Mouse (Mus musculus): ENCODE data around the gene Btbd6. TPM values are rescaled to one million over a fixed set of nuclear protein-coding genes. Genes with fewer than 3 reads are reported as not detected.

The Btbd6 gene
- polyA plus RNA-seq, 1 experiment from 2014 or later: 21.9 TPM

- 31% methylated on average over 4 of the region's 4 CpGs for WGBS
- Histone ChIP-seq H3K9ac (no peak overlapping the region), H3K4me2 (no peak overlapping the region), H3K4me3 (replicated peaks) (no peak overlapping the region), H3K27me3 (replicated peaks) (no peaks in the 10 kb centered on the region), H3K4me1 (no peaks in the 10 kb centered on the region; the same call in 1 of the 2 replicates), H3K9me3 (no peaks in the 10 kb centered on the region), H3K27ac (no peak overlapping the region), H3K36me3 (peaks cover 31% of the 10 kb centered on the region)
- no peak for ATAC-seq (ENCODE audit: insufficient read depth, low FRiP score, low read depth)
These were observed 18.0 kb upstream of the Btbd6 start for GRCm38 (mm10) chr12:112958303-112958702.

- no peak for ATAC-seq (ENCODE audit: insufficient read depth, low FRiP score, low read depth)
- H3K36me3 ChIP-seq: peaks cover 40% of the 10 kb centered on the region
- H3K4me2 ChIP-seq: no peak overlapping the region
- no peak overlapping the region for H3K4me3 ChIP-seq (replicated peaks)
- WGBS: 77% methylated on average over 8 of the region's 8 CpGs
- H3K4me1 ChIP-seq: no peaks in the 10 kb centered on the region; the same call in 1 of the 2 replicates
- no peaks in the 10 kb centered on the region for H3K9me3 ChIP-seq
- H3K27me3 ChIP-seq (replicated peaks): no peaks in the 10 kb centered on the region
- H3K9ac ChIP-seq: no peak overlapping the region
- no peak overlapping the region for H3K27ac ChIP-seq
These were observed 16.9 kb upstream of the Btbd6 start for GRCm38 (mm10) chr12:112959421-112959820.

GRCm38 (mm10) chr12:112961428-112961827, 14.9 kb upstream of the Btbd6 start:
- ATAC-seq (ENCODE audit: insufficient read depth, low FRiP score, low read depth): no peak
- Histone ChIP-seq H3K9ac (no peak overlapping the region), H3K4me2 (no peak overlapping the region), H3K27ac (0 out of 2 replicates have a peak overlapping the region, but pooled peaks have one; percentile 14), H3K36me3 (peaks cover 57% of the 10 kb centered on the region), H3K27me3 (replicated peaks) (no peaks in the 10 kb centered on the region), H3K4me1 (no peaks in the 10 kb centered on the region; the same call in 1 of the 2 replicates), H3K4me3 (replicated peaks) (no peak overlapping the region), H3K9me3 (no peaks in the 10 kb centered on the region)
- 78% methylated on average over 7 of the region's 7 CpGs for WGBS

- WGBS: 79% methylated on average over 5 of the region's 5 CpGs
- Histone ChIP-seq H3K27me3 (replicated peaks) (no peaks in the 10 kb centered on the region), H3K27ac (0 out of 2 replicates have a peak overlapping the region, but pooled peaks have one; percentile 14), H3K9me3 (no peaks in the 10 kb centered on the region), H3K4me1 (no peaks in the 10 kb centered on the region; the same call in 1 of the 2 replicates), H3K4me3 (replicated peaks) (no peak overlapping the region), H3K4me2 (no peak overlapping the region), H3K36me3 (peaks cover 57% of the 10 kb centered on the region), H3K9ac (no peak overlapping the region)
- ATAC-seq (ENCODE audit: insufficient read depth, low FRiP score, low read depth): no peak
These were observed 14.4 kb upstream of the Btbd6 start for GRCm38 (mm10) chr12:112961872-112962271.

GRCm38 (mm10) chr12:112965783-112966182, 10.5 kb upstream of the Btbd6 start:
- Histone ChIP-seq H3K9me3 (no peaks in the 10 kb centered on the region), H3K36me3 (peaks cover 81% of the 10 kb centered on the region), H3K27ac (no peak overlapping the region), H3K4me1 (no peaks in the 10 kb centered on the region), H3K27me3 (replicated peaks) (no peaks in the 10 kb centered on the region), H3K4me2 (no peak overlapping the region), H3K4me3 (replicated peaks) (no peak overlapping the region), H3K9ac (no peak overlapping the region)
- 92% methylated on average over 13 of the region's 13 CpGs for WGBS
- no peak for ATAC-seq (ENCODE audit: insufficient read depth, low FRiP score, low read depth)

- H3K27ac ChIP-seq: no peak overlapping the region
These were observed 7.3 kb upstream of the Btbd6 start for GRCm38 (mm10) chr12:112968943-112969342.

DNA sequence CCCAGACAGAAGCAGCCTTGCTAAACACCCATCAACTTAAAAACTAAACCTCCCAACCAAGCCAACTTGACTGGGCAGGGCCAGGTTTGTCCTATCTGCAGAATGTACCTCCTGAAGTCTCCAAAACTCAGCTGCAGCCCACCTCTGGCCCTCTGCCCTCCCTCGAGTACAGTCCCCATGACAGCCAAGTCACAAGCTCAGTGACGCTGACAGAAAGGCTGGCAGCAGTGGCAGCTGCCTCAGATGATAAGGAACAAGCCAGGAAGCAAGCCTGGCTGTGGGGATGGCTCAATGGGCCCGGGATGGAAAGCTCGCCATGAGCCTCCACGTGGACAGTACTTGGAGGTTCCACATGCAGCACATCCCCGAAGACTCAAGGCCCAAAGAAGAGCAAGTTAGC, 6.7 kb upstream of the Btbd6 start:
- Histone ChIP-seq H3K4me1 (no peaks in the 10 kb centered on the region), H3K4me3 (replicated peaks) (no peak overlapping the region), H3K36me3 (peaks cover 77% of the 10 kb centered on the region), H3K9me3 (no peaks in the 10 kb centered on the region), H3K9ac (no peak overlapping the region), H3K27ac (no peak overlapping the region), H3K4me2 (no peak overlapping the region), H3K27me3 (replicated peaks) (no peaks in the 10 kb centered on the region)
- 88% methylated on average over 6 of the region's 6 CpGs for WGBS
- no peak for ATAC-seq (ENCODE audit: insufficient read depth, low FRiP score, low read depth)

More at GRCm38 (mm10) chr12:112968943-112969342, 7.3 kb upstream of the Btbd6 start:
- H3K9ac ChIP-seq: no peak overlapping the region
- WGBS: 69% methylated on average over 8 of the region's 8 CpGs
- H3K4me1 ChIP-seq: no peaks in the 10 kb centered on the region
- ATAC-seq (ENCODE audit: insufficient read depth, low FRiP score, low read depth): no peak
- H3K4me3 ChIP-seq (replicated peaks): no peak overlapping the region
- no peaks in the 10 kb centered on the region for H3K9me3 ChIP-seq
- H3K27me3 ChIP-seq (replicated peaks): no peaks in the 10 kb centered on the region
- H3K36me3 ChIP-seq: peaks cover 81% of the 10 kb centered on the region
- H3K4me2 ChIP-seq: no peak overlapping the region

- Histone ChIP-seq H3K27ac (no peak overlapping the region), H3K4me2 (no peak overlapping the region), H3K4me1 (peaks cover 9% of the 10 kb centered on the region), H3K9me3 (no peaks in the 10 kb centered on the region), H3K36me3 (peaks cover 58% of the 10 kb centered on the region), H3K4me3 (replicated peaks) (no peak overlapping the region), H3K27me3 (replicated peaks) (no peaks in the 10 kb centered on the region), H3K9ac (no peak overlapping the region)
- no peak for ATAC-seq (ENCODE audit: insufficient read depth, low FRiP score, low read depth)
- 87% methylated on average over 9 of the region's 9 CpGs for WGBS
These were observed 1.5 kb upstream of the Btbd6 start for GRCm38 (mm10) chr12:112974736-112975135.

DNA sequence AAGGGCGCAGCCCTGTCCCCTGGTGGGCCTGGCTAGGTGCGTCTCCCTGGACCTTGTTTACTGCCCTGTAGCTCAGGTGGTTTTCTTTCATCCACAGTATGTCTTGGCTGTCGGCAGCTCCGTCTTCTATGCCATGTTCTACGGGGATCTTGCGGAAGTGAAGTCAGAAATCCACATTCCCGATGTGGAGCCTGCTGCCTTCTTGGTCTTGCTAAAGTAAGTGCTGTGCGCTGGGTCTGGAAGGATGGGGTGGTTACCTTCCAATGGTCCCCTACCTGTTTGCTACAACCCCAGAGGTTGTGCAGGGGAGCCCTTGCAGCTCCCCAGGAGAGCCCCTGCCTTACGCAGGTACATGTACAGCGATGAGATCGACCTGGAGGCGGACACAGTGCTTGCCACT, 874 bp downstream of the Btbd6 start:
- 41% methylated on average over 12 of the region's 12 CpGs for WGBS
- H3K27ac ChIP-seq: peak overlapping the region; percentile 90
- H3K27me3 ChIP-seq (replicated peaks): no peaks in the 10 kb centered on the region
- peaks cover 44% of the 10 kb centered on the region for H3K36me3 ChIP-seq
- H3K4me3 ChIP-seq (replicated peaks): peak overlapping the region; percentile 71
- peak overlapping the region; percentile 67 for H3K9ac ChIP-seq
- no peaks in the 10 kb centered on the region for H3K9me3 ChIP-seq
- H3K4me2 ChIP-seq: peak overlapping the region; percentile 92
- peaks cover 9% of the 10 kb centered on the region for H3K4me1 ChIP-seq
- ATAC-seq (ENCODE audit: insufficient read depth, low FRiP score, low read depth): no peak

DNA sequence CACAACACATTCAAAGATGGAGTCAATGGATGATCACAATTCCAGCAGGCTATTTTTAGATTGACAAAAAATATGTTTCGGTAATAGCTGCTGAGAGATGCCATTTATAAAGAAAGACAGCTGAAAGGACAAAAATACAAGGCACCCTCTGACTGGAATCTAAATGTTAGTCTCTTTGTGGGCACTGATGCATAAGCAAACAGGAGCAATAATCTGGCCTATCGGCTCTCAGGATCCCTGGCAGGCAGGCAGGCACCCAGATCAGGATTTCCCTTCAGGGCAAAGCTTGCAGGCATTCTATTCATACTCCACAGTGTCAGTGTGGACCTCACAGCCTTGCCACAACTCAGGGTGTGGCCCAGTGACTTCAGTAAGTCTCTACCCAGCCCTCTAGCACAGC, 5.7 kb downstream of the Btbd6 start:
- WGBS: 84% methylated on average over 2 of the region's 2 CpGs
- Histone ChIP-seq H3K4me1 (peaks cover 4% of the 10 kb centered on the region), H3K27ac (no peak overlapping the region), H3K36me3 (peaks cover 45% of the 10 kb centered on the region), H3K27me3 (replicated peaks) (no peaks in the 10 kb centered on the region), H3K9me3 (no peaks in the 10 kb centered on the region), H3K4me3 (replicated peaks) (no peak overlapping the region), H3K9ac (no peak overlapping the region), H3K4me2 (no peak overlapping the region)
- no peak for ATAC-seq (ENCODE audit: insufficient read depth, low FRiP score, low read depth)

GRCm38 (mm10) chr12:112985346-112985745, 9.1 kb downstream of the Btbd6 start:
- H3K9me3 ChIP-seq: no peaks in the 10 kb centered on the region
- H3K4me3 ChIP-seq (replicated peaks): no peak overlapping the region
- H3K4me1 ChIP-seq: no peaks in the 10 kb centered on the region
- H3K4me2 ChIP-seq: no peak overlapping the region
- H3K36me3 ChIP-seq: peaks cover 43% of the 10 kb centered on the region
- H3K27me3 ChIP-seq (replicated peaks): no peaks in the 10 kb centered on the region
- H3K27ac ChIP-seq: no peak overlapping the region
- WGBS: 93% methylated on average over 6 of the region's 6 CpGs
- no peak overlapping the region for H3K9ac ChIP-seq
- ATAC-seq (ENCODE audit: insufficient read depth, low FRiP score, low read depth): no peak

DNA sequence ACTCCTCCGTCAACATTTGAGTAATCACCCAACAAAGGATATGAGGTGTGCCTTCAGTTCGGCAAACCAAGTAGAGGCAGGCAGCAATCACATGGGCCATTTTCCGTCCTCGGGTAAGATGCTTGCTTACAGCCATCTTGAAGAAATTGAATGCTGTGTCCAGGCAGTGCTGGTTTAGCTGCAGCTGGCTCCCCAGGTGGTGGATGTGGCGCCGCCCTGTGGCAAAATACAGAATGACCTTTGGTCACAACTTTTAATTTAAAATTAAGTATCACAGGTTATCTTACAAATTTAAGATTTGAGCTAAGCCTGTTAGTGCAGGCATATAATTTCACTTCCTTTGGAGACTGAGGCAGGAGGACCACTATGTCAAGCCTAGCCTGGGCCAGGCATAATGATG, 11.6 kb downstream of the Btbd6 start:
- ATAC-seq (ENCODE audit: insufficient read depth, low FRiP score, low read depth): no peak
- H3K4me3 ChIP-seq (replicated peaks): no peak overlapping the region
- 69% methylated on average over 6 of the region's 6 CpGs for WGBS
- H3K9ac ChIP-seq: no peak overlapping the region
- 0 out of 2 replicates have a peak, but pooled peaks cover 2% of the 10 kb centered on the region for H3K4me1 ChIP-seq
- H3K27ac ChIP-seq: no peak overlapping the region
- no peak overlapping the region for H3K4me2 ChIP-seq
- no peaks in the 10 kb centered on the region for H3K9me3 ChIP-seq
- no peaks in the 10 kb centered on the region for H3K27me3 ChIP-seq (replicated peaks)
- peaks cover 48% of the 10 kb centered on the region for H3K36me3 ChIP-seq
